Mouse (Mus musculus) CH12.LX (cell line): ENCODE measurements around the gene Gprin1. TPM values are rescaled to one million over a fixed set of nuclear protein-coding genes. Genes with fewer than 3 reads are reported as not detected.

Source experiments
- DNase-seq: peaks from one replicate; pipeline ENCODE4 v3.0.0-alpha.2; 2013; ENCODE audit errors: extremely low read depth
- H3K27ac ChIP-seq: 2 replicates; pipeline ENCODE4 v1.5.1; 2012; ENCODE audit warnings: low read depth, mild to moderate bottlenecking, control low read depth, moderate library complexity; ENCODE audit not compliant: insufficient read depth
- H3K27me3 ChIP-seq: replicated peaks from 2 replicates; pipeline ENCODE3; 2012; ENCODE audit warnings: inconsistent platforms
- H3K36me3 ChIP-seq, 2 experiments: replicated peaks in 1 of 2; 2 replicates each; pipeline versions ENCODE3 to v1.6.1; 2012; ENCODE audit warnings: inconsistent platforms in 1 of 2, low read length in 1 of 2, mild to moderate bottlenecking in 1 of 2, mixed read lengths in 1 of 2, moderate library complexity in 1 of 2; ENCODE audit not compliant: control insufficient read depth in 1 of 2, insufficient read depth in 1 of 2
- H3K4me1 ChIP-seq, 2 experiments: 2 replicates each; pipeline ENCODE4 v1.6.1; 2012; ENCODE audit warnings: inconsistent platforms in 1 of 2, moderate library complexity in 1 of 2; ENCODE audit not compliant: insufficient read depth in 2 of 2, control insufficient read depth in 1 of 2
- H3K4me2 ChIP-seq: 2 replicates; pipeline ENCODE4 v1.6.1; 2012; ENCODE audit warnings: low read depth, mild to moderate bottlenecking, control low read depth; ENCODE audit not compliant: poor library complexity, insufficient read depth, severe bottlenecking
- H3K4me3 ChIP-seq, 3 experiments: fragments of 150-350 bp in 1 of 3; sonication (generic) in 1 of 3; replicated peaks in 1 of 3; 2 replicates each; pipeline versions ENCODE3 to v1.5.1; 2011 to 2012; ENCODE audit warnings: low read depth in 2 of 3, low read length in 2 of 3, mild to moderate bottlenecking in 2 of 3, moderate library complexity in 2 of 3, control low read depth in 1 of 3, improper control_type of control experiment in 1 of 3, inconsistent platforms in 1 of 3, mixed read lengths in 1 of 3; ENCODE audit not compliant: poor library complexity in 1 of 3
- H3K79me2 ChIP-seq: replicated peaks from 2 replicates; pipeline ENCODE4 v1.6.1; 2012; ENCODE audit warnings: mild to moderate bottlenecking, moderate library complexity; ENCODE audit not compliant: control insufficient read depth, poor library complexity, insufficient read depth, severe bottlenecking; ENCODE audit errors: extremely low read depth
- H3K9ac ChIP-seq: 2 replicates; pipeline ENCODE4 v1.6.1; 2012; ENCODE audit warnings: low read depth, mild to moderate bottlenecking, control low read depth, moderate library complexity; ENCODE audit not compliant: insufficient read depth
- H3K9me3 ChIP-seq: replicated peaks from 2 replicates; pipeline ENCODE3; 2012; ENCODE audit warnings: low read length, inconsistent platforms, mixed read lengths
- BHLHE40 ChIP-seq: IDR thresholded peaks from 2 replicates; pipeline ENCODE4 v1.6.1; 2011; ENCODE audit warnings: mild to moderate bottlenecking, low read depth, low read length, improper control_type of control experiment
- CHD1 ChIP-seq: IDR thresholded peaks from 2 replicates; pipeline ENCODE4 v1.6.1; 2012; ENCODE audit warnings: low read depth, low read length, improper control_type of control experiment, inconsistent platforms
- CHD2 ChIP-seq: IDR thresholded peaks from 2 replicates; pipeline ENCODE4 v1.6.1; 2011; ENCODE audit warnings: low read length, improper control_type of control experiment
- CTCF ChIP-seq, 2 experiments: IDR thresholded peaks in 1 of 2; conservative IDR thresholded peaks in 1 of 2; 2 replicates each; pipeline ENCODE4 v1.5.1; 2011 to 2012; ENCODE audit warnings: low read depth in 2 of 2, low read length in 2 of 2, improper control_type of control experiment in 1 of 2, inconsistent platforms in 1 of 2, mild to moderate bottlenecking in 1 of 2, moderate library complexity in 1 of 2
- ELF1 ChIP-seq: IDR thresholded peaks from 2 replicates; pipeline ENCODE4 v1.6.1; 2014; ENCODE audit warnings: low read depth, mild to moderate bottlenecking, inconsistent platforms, low read length, improper control_type of control experiment
- EP300 ChIP-seq: IDR thresholded peaks from 2 replicates; pipeline ENCODE4 v1.6.1; 2011; ENCODE audit warnings: low read length, improper control_type of control experiment
- JUND ChIP-seq: conservative IDR thresholded peaks from 2 replicates; pipeline ENCODE4 v1.6.1; 2011; ENCODE audit warnings: low read depth, low read length, improper control_type of control experiment
- KAT2A ChIP-seq: IDR thresholded peaks from 2 replicates; pipeline ENCODE4 v1.6.1; 2012; ENCODE audit warnings: low read length, improper control_type of control experiment, inconsistent platforms; ENCODE audit not compliant: insufficient replicate concordance
- MAX ChIP-seq: IDR thresholded peaks from 2 replicates; pipeline ENCODE4 v1.6.1; 2011; ENCODE audit warnings: low read length, improper control_type of control experiment
- MEF2A ChIP-seq: IDR thresholded peaks from 2 replicates; pipeline ENCODE4 v1.6.1; 2014; ENCODE audit warnings: low read depth, mild to moderate bottlenecking, inconsistent platforms, low read length, improper control_type of control experiment, borderline replicate concordance
- MXI1 ChIP-seq: IDR thresholded peaks from 2 replicates; pipeline ENCODE4 v1.6.1; 2011; ENCODE audit warnings: mild to moderate bottlenecking, low read depth, low read length, improper control_type of control experiment
- MYC ChIP-seq: IDR thresholded peaks from 2 replicates; pipeline ENCODE4 v1.6.1; 2011; ENCODE audit warnings: low read depth, mild to moderate bottlenecking, improper control_type of control experiment, low read length
- POLR2AphosphoS2 ChIP-seq: IDR thresholded peaks from 2 replicates; pipeline ENCODE4 v1.6.1; 2011; ENCODE audit warnings: low read depth, low read length, improper control_type of control experiment
- RCOR1 ChIP-seq: conservative IDR thresholded peaks from 2 replicates; pipeline ENCODE4 v1.6.1; 2012; ENCODE audit warnings: low read depth, mild to moderate bottlenecking, inconsistent platforms, low read length, improper control_type of control experiment
- SMC3 ChIP-seq: IDR thresholded peaks from 2 replicates; pipeline ENCODE4 v1.6.1; 2011; ENCODE audit warnings: low read depth, low read length, improper control_type of control experiment
- TCF12 ChIP-seq: IDR thresholded peaks from 2 replicates; pipeline ENCODE4 v1.6.1; 2014; ENCODE audit warnings: low read depth, mild to moderate bottlenecking, inconsistent platforms, low read length, improper control_type of control experiment
- UBTF ChIP-seq: IDR thresholded peaks from 2 replicates; pipeline ENCODE4 v1.6.1; 2012; ENCODE audit warnings: low read depth, mild to moderate bottlenecking, inconsistent platforms, low read length, improper control_type of control experiment, moderate library complexity
- USF1 ChIP-seq: IDR thresholded peaks from 2 replicates; pipeline ENCODE4 v1.6.1; 2014; ENCODE audit warnings: low read depth, mild to moderate bottlenecking, inconsistent platforms, low read length, improper control_type of control experiment
- USF2 ChIP-seq: conservative IDR thresholded peaks from 2 replicates; pipeline ENCODE4 v1.6.1; 2011; ENCODE audit warnings: low read depth, low read length, improper control_type of control experiment
- ZC3H11A ChIP-seq: IDR thresholded peaks from 2 replicates; pipeline ENCODE4 v1.6.1; 2012; ENCODE audit warnings: low read depth, mild to moderate bottlenecking, inconsistent platforms, low read length, improper control_type of control experiment
- dilution Hi-C: fragments of 300-500 bp; cut with MboI; formaldehyde crosslinking; loops from 2 replicates; pipeline ENCODE4 v1.14.3; 2020; ENCODE audit warnings: low sequenced_read_pairs; ENCODE audit not compliant: extremely low pct_unique_long_range_greater_than_20kb, extremely low pct_ligation_motif_present
- in situ Hi-C: fragments of 300-500 bp; cut with MboI; formaldehyde crosslinking; loops from 3 replicates; pipeline ENCODE4 v1.14.3; 2019; ENCODE audit warnings: low sequenced_read_pairs, low pct_ligation_motif_present, low pct_unique_long_range_greater_than_20kb, mixed read lengths
- polyA plus RNA-seq: library from polyadenylated mRNA; unstranded; fragments of >175 nt; gene quantifications from 2 replicates; pipeline ENCODE4 v1.2.1, GENCODE M21; 2012; ENCODE audit warnings: low read depth; ENCODE audit not compliant: insufficient read length
- total RNA-seq, 2 experiments: library from RNA; depleted of rRNA; stranded (reverse); fragments of 300-350 nt in 1 of 2; fragments of >200 nt in 1 of 2; gene quantifications; 2 replicates each; pipeline ENCODE4 v1.2.3; 2012 to 2014

Gene Gprin1
- total and polyA plus RNA-seq, 3 experiments, result not detected

DNA sequence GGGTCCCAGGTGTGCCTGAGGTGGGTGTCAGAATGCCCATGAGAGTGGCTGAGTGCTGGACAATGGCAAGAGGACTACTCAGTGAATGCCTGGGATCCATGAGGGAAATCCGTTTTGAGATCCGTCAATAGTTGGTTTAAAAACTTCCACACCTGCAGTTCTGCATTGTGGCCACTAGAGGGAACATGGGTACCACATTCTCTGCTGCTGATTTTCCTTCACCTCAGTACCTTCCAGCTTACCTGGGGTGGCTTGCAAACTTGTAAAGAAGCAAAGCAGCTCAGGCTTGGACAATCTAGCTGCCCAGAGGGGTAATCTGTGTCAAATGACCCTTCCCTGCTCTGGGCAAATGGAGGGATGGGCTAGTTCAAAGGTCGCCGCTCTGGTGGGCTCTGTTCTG, 47.7 kb upstream of the Gprin1 start (continued):
- TF ChIP-seq MAX (no peak), CHD1 (no peak), MYC (0 out of 2 replicates have a peak, but pooled peaks have one; percentile 49), UBTF (no peak), POLR2AphosphoS2 (no peak), ELF1 (no peak; the same call in 1 of the 2 replicates), EP300 (no peak), CHD2 (no peak), CTCF (conservative IDR thresholded peaks at IDR 0.05 in 1 of 2, IDR thresholded peaks at IDR 0.05 in 1 of 2; ENCODE audit: low read depth in 2 of 2, low read length in 2 of 2) (peak; percentile 94 to 99), KAT2A (no peak), TCF12 (no peak), ZC3H11A (0 out of 2 replicates have a peak, but pooled peaks have one; percentile 17), USF2 (no peak), MXI1 (no peak), USF1 (no peak), MEF2A (no peak)

DNA sequence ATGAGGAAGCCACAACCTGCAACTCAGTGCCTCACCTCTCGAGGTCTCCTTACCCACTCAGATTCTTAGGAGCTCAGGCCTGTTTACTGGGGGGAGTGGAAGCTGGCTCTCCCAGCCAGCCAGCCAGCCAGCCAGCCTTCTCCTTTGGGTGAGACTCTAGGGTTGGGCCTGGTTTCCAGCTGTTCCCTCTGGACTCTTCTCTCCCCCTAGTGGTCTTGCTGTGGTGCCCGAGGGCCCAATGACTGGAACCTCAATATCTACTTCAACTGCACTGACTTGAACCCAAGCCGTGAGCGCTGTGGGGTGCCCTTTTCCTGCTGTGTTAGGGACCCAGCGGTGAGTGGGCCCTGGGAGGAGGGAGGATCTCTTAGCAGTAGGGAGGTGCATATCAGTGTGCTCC, 45.2 kb upstream of the Gprin1 start:
- Histone ChIP-seq H3K27ac (no peak overlapping the region), H3K9ac (no peak overlapping the region), H3K36me3 (no peaks in the 10 kb centered on the region), H3K27me3 (peaks cover 79% of the 10 kb centered on the region), H3K79me2 (no peaks in the 10 kb centered on the region), H3K4me3 (no peak overlapping the region), H3K4me2 (no peak overlapping the region), H3K9me3 (peaks cover 6% of the 10 kb centered on the region), H3K4me1 (peaks cover 0 to 1% of the 10 kb centered on the region in 2 experiments; a peak in 1 of 4 replicates)
- in situ Hi-C loops (loop anchor here (10.0 kb wide), 1 partner anchor 380 kb away; no protein-coding TSS in a partner anchor), dilution Hi-C loops (no loop called here)
- no peak for DNase-seq
- TF ChIP-seq CTCF (conservative IDR thresholded peaks at IDR 0.05 in 1 of 2, IDR thresholded peaks at IDR 0.05 in 1 of 2; ENCODE audit: low read depth in 2 of 2, low read length in 2 of 2), result peak in 1 of 2 experiments; percentile 41; a peak in 2 of 4 replicates
- no peak for TF ChIP-seq RCOR1
- no peak for TF ChIP-seq USF1
- TF ChIP-seq USF2, result no peak

DNA sequence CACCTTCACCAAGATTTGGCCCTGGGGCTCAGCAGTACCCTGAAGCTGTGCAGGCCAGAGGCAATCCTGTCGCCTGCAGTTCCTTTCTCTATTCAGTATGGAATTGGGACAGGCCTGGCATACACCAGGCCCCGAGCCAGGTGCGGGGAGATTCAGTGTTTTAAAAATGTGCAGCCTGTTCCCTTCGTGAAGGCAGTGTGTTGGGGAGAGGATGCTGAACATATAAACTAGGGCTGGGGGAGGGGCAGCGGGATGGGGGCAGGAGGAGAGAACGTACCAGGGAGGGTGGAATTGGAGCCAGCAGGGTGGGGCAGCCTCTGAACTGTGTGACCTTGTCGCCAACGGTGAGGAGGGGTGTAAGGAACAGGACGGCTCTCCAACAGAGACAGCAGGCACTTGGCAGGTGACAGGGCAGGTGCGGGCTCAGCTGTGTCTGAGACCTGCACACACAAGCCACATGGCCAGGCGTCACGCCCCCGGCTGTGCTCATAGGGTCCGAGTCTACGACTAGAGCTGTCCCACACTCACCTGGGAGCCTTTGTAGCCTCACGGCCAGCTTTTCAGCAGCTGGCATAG, 44.4 kb upstream of the Gprin1 start:
- DNase-seq, result no peak
- no peak for TF ChIP-seq CHD2
- no peak for TF ChIP-seq JUND
- no peak for TF ChIP-seq BHLHE40
- no peak for TF ChIP-seq SMC3
- TF ChIP-seq CTCF (conservative IDR thresholded peaks at IDR 0.05 in 1 of 2, IDR thresholded peaks at IDR 0.05 in 1 of 2; ENCODE audit: low read depth in 2 of 2, low read length in 2 of 2), result no peak
- no peak for TF ChIP-seq MYC
- TF ChIP-seq ELF1, result no peak
- TF ChIP-seq, all 38 proteins: peak for 0
- Histone ChIP-seq H3K4me3 (no peak overlapping the region), H3K9me3 (peaks cover 6% of the 10 kb centered on the region), H3K4me1 (peaks cover 0 to 3% of the 10 kb centered on the region in 2 experiments; a peak in 1 of 4 replicates), H3K79me2 (no peaks in the 10 kb centered on the region), H3K36me3 (no peaks in the 10 kb centered on the region), H3K27me3 (peaks cover 83% of the 10 kb centered on the region), H3K4me2 (no peak overlapping the region), H3K9ac (no peak overlapping the region), H3K27ac (no peak overlapping the region)
- in situ Hi-C loops, result loop anchor here (10.0 kb wide), 1 partner anchor 381 kb away; no protein-coding TSS in a partner anchor
- dilution Hi-C loops, result no loop called here
